Mouse (Mus musculus): ENCODE measurements around the gene Slc4a8.

GRCm38 (mm10) chr15:100832144-100832543 is 70.6 kb downstream of the Slc4a8 start:
- no peak for TF ChIP-seq POLR2A (IDR thresholded peaks at IDR 0.05; ENCODE audit: insufficient read length, low read depth)
- TF ChIP-seq E2F4 (IDR thresholded peaks at IDR 0.05; ENCODE audit: insufficient read depth), result no peak
- TF ChIP-seq MYOG (IDR thresholded peaks at IDR 0.05; ENCODE audit: control insufficient read depth in 1 of 3, insufficient read depth in 1 of 3, insufficient read length in 2 of 3, low read depth in 2 of 3), result no peak
- TF ChIP-seq MAX (IDR thresholded peaks at IDR 0.05; ENCODE audit: low read depth), result no peak
- no peak for TF ChIP-seq MYOD1 (IDR thresholded peaks at IDR 0.05; ENCODE audit: control insufficient read depth in 1 of 3, insufficient read length in 2 of 3, low read depth in 2 of 3)
- TF ChIP-seq USF1 (IDR thresholded peaks at IDR 0.05; ENCODE audit: low read depth), result no peak
- no peak for TF ChIP-seq CEBPB (IDR thresholded peaks at IDR 0.05; ENCODE audit: insufficient read depth, poor library complexity, severe bottlenecking)
- no peak for TF ChIP-seq TCF12 (IDR thresholded peaks at IDR 0.05; ENCODE audit: insufficient read depth, poor library complexity, severe bottlenecking)
- TF ChIP-seq POLR2AphosphoS2 (IDR thresholded peaks at IDR 0.05; ENCODE audit: insufficient read length, low read depth), result no peak
- no peak for TF ChIP-seq REST (IDR thresholded peaks at IDR 0.05; ENCODE audit: insufficient read depth, insufficient read length)
- no peak for TF ChIP-seq TCF3 (IDR thresholded peaks at IDR 0.05; ENCODE audit: insufficient read length, low read depth)
- TF ChIP-seq SRF (IDR thresholded peaks at IDR 0.05; ENCODE audit: control insufficient read depth, insufficient read length, low read depth), result no peak
